Mouse (Mus musculus) stomach, postnatal 0 days (tissue): ENCODE measurements around the gene Ythdf1.

Experiments
- CTCF ChIP-seq: IDR thresholded peaks from 2 replicates; pipeline ENCODE4 v1.5.1; 2016; ENCODE audit warnings: antibody characterized with exemption, low read depth, mild to moderate bottlenecking, moderate library complexity
- EP300 ChIP-seq: optimal IDR thresholded peaks from 2 replicates; pipeline ENCODE3; 2016; ENCODE audit warnings: antibody characterized with exemption

- no peak for TF ChIP-seq CTCF
- no peak for TF ChIP-seq EP300
Observed at GRCm38 (mm10) chr2:180890422-180891074, 30.2 kb downstream of the Ythdf1 start.
